ENCODE assay signal across 9 mouse cellular contexts in the genomic region with DNA sequence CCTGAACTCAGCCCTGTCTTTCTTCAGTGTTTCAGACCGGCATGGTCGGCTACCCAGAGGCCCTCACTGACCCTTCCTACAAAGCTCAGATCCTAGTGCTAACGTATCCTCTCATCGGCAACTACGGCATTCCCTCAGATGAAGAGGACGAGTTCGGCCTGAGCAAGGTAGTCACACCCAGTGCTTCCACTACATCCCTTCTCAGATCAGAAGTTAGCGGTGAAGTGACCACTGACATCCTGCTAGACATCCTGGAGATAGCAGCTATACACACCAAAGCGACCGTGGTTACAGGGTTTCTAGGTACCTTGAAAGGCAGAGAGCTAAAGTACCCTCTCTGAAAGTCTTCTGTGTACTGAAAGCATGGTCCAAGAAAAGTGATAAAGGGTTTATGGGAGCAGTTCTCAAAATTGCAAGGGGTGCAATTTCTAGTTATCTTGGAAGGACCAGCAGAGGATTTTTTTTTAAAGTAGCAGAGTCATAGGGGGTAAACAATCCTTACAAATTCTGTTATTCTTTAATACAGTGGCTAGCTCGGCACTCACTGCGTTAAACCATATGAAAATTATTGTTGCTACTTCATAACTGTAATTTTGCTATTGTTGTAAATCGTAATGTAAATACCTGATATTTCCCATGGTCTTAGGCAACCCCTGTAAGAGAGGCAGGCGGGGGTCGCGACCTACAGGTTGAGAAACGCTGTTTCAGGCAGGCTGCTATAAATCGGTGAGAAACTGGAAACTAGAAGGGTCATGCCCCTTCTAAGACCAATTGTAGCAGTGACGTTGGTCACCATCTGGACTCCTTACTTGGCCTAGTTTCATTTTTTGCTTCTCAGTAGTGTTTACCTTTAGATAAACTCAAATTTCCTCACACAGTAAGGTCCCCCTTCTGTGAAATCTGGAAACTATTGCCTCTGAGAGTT. TPM values are rescaled to one million over a fixed set of nuclear protein-coding genes. Genes with fewer than 3 reads are reported as not detected.
A peak's percentile ranks its signal among the peaks of the same experiment; 100 is the strongest.
DNase-seq lines count a peak whose midpoint lies in the region; ATAC-seq lines count a peak whose summit lies in the region.
"Had no signal": no experiment of that assay in that cellular context is flagged by ENCODE, and none has a peak within 500 bp of the region (broad histone marks: within the 10 kb centered on the region; RNA-seq: fewer than 3 reads in every experiment).

No protein-coding gene starts in this region.

- peaks cover 10% of the 10 kb centered on the region for H3K4me1 ChIP-seq in neural tube, embryonic 11.5 days (ENCODE audit: control insufficient read depth, insufficient read depth, low read length)
- H3K4me1 ChIP-seq in embryonic facial prominence, embryonic 10.5 days = peaks cover 29% of the 10 kb centered on the region
- peaks cover 18% of the 10 kb centered on the region for H3K4me1 ChIP-seq in midbrain, embryonic 13.5 days (replicated peaks)

- H3K9me3 ChIP-seq in neural tube, embryonic 11.5 days (ENCODE audit: control insufficient read depth, low read length) = no peaks in the 10 kb centered on the region
- H3K9me3 ChIP-seq in embryonic facial prominence, embryonic 10.5 days = no peaks in the 10 kb centered on the region
- no peaks in the 10 kb centered on the region for H3K9me3 ChIP-seq in midbrain, embryonic 13.5 days

- peak; percentile 20; the same call in 1 of the 2 replicates for ATAC-seq in neural tube, embryonic 11.5 days (ENCODE audit: insufficient read depth, low FRiP score, low TSS enrichment)
- ATAC-seq in midbrain, embryonic 13.5 days = no peak

- H3K27ac ChIP-seq in neural tube, embryonic 11.5 days (ENCODE audit: low read depth, low read length) = peak overlapping the region; percentile 23; the same call in 1 of the 2 replicates
- H3K27ac ChIP-seq in embryonic facial prominence, embryonic 10.5 days (replicated peaks) = peak overlapping the region; percentile 94
- peak overlapping the region; percentile 69 for H3K27ac ChIP-seq in midbrain, embryonic 13.5 days

- peak overlapping the region; percentile 90 for H3K4me2 ChIP-seq in neural tube, embryonic 11.5 days (ENCODE audit: low read depth)
- peak overlapping the region; percentile 79 for H3K4me2 ChIP-seq in midbrain, embryonic 13.5 days (replicated peaks)

- intact Hi-C loops in left cerebral cortex, postnatal 10 days (cut with DNase I) = no loop called here

- no peaks in the 10 kb centered on the region for H3K27me3 ChIP-seq in neural tube, embryonic 11.5 days (ENCODE audit: control insufficient read depth, insufficient read depth, low read length)
- no peaks in the 10 kb centered on the region for H3K27me3 ChIP-seq in embryonic facial prominence, embryonic 10.5 days (replicated peaks; ENCODE audit: low read depth, poor library complexity, severe bottlenecking)
- no peaks in the 10 kb centered on the region for H3K27me3 ChIP-seq in midbrain, embryonic 13.5 days

- no peak for DNase-seq in neural tube, embryonic 11.5 days (ENCODE audit: low spot score)
- DNase-seq in neural tube, embryonic 10.5 days (ENCODE audit: extremely low spot score, low spot score) = no peak
- DNase-seq in embryonic facial prominence, embryonic 10.5 days (ENCODE audit: low spot score) = peak; percentile 21
- peak; percentile 16 for DNase-seq in hindlimb bud, embryonic 11.5 days (ENCODE audit: extremely low spot score, low read depth, low spot score)
- DNase-seq in left cerebral cortex, postnatal 10 days (ENCODE audit: extremely low spot score in 1 of 2, low spot score in 2 of 2) = no peak
- no peak for DNase-seq in T-cell, adult 2 months (ENCODE audit: low spot score)
- DNase-seq in right cerebral cortex, postnatal 14 days = no peak

- WGBS in neural tube, embryonic 11.5 days = 16% methylated on average over 19 of the region's 19 CpGs
- WGBS in embryonic facial prominence, embryonic 10.5 days = 19% methylated on average over 19 of the region's 19 CpGs
- 24% methylated on average over 19 of the region's 19 CpGs for WGBS in midbrain, embryonic 13.5 days

- peaks cover 4% of the 10 kb centered on the region for H3K36me3 ChIP-seq in neural tube, embryonic 11.5 days (ENCODE audit: control insufficient read depth, insufficient read depth, low read length)
- H3K36me3 ChIP-seq in embryonic facial prominence, embryonic 10.5 days (replicated peaks) = peaks cover 40% of the 10 kb centered on the region
- H3K36me3 ChIP-seq in midbrain, embryonic 13.5 days = peaks cover 41% of the 10 kb centered on the region

- H3K4me3 ChIP-seq in neural tube, embryonic 11.5 days (ENCODE audit: low read depth, low read length) = peak overlapping the region; percentile 67
- H3K4me3 ChIP-seq in embryonic facial prominence, embryonic 10.5 days = peak overlapping the region; percentile 76
- H3K4me3 ChIP-seq in midbrain, embryonic 13.5 days (replicated peaks) = peak overlapping the region; percentile 56

- peak overlapping the region; percentile 85 for H3K9ac ChIP-seq in neural tube, embryonic 11.5 days (ENCODE audit: low read length)
- H3K9ac ChIP-seq in midbrain, embryonic 13.5 days (replicated peaks) = peak overlapping the region; percentile 77

RNA-seq across cellular contexts. Expression of a gene that starts 0.9 kb away (rescaled TPM):
- polyA plus RNA-seq in neural tube, embryonic 11.5 days (2014; fragmentation: Nextera tagmentation; extraction: Ambion mirVana) = 27.9 and 28.2 TPM in 2 replicates
- polyA plus RNA-seq in embryonic facial prominence, embryonic 10.5 days (2016; fragmentation: Nextera tagmentation; extraction: Ambion mirVana) = 64.6 and 71.3 TPM in 2 replicates
- polyA plus RNA-seq in midbrain, embryonic 13.5 days (2015; fragmentation: Nextera tagmentation; extraction: Ambion mirVana) = 16.1 and 19.1 TPM in 2 replicates
- 10 to 100 TPM; 21.5 to 25.4 TPM for total RNA-seq in left cerebral cortex, postnatal 10 days (2021)

RNA-seq across cellular contexts. Expression of a gene that starts 6.8 kb away (rescaled TPM):
- polyA plus RNA-seq in neural tube, embryonic 11.5 days (2014; fragmentation: Nextera tagmentation; extraction: Ambion mirVana) = 9.3 and 9.7 TPM in 2 replicates
- polyA plus RNA-seq in embryonic facial prominence, embryonic 10.5 days (2016; fragmentation: Nextera tagmentation; extraction: Ambion mirVana) = 9.9 and 12.2 TPM in 2 replicates
- polyA plus RNA-seq in midbrain, embryonic 13.5 days (2015; fragmentation: Nextera tagmentation; extraction: Ambion mirVana) = 17.3 and 19.3 TPM in 2 replicates
- 10 to 100 TPM; 15.3 to 16.5 TPM for total RNA-seq in left cerebral cortex, postnatal 10 days (2021)

RNA-seq across cellular contexts. Expression of a gene that starts 7.4 kb away (rescaled TPM):
- 95.1 and 98.5 TPM in 2 replicates for polyA plus RNA-seq in neural tube, embryonic 11.5 days (2014; fragmentation: Nextera tagmentation; extraction: Ambion mirVana)
- 60.2 and 64.8 TPM in 2 replicates for polyA plus RNA-seq in embryonic facial prominence, embryonic 10.5 days (2016; fragmentation: Nextera tagmentation; extraction: Ambion mirVana)
- 156 and 160 TPM in 2 replicates for polyA plus RNA-seq in midbrain, embryonic 13.5 days (2015; fragmentation: Nextera tagmentation; extraction: Ambion mirVana)
- 10 to 100 TPM; 72.4 to 77.2 TPM for total RNA-seq in left cerebral cortex, postnatal 10 days (2021)

RNA-seq across cellular contexts. Expression of a gene that starts 50.6 kb away (rescaled TPM):
- polyA plus RNA-seq in neural tube, embryonic 11.5 days (2014; fragmentation: Nextera tagmentation; extraction: Ambion mirVana) = not detected in 2 replicates
- not detected in 2 replicates for polyA plus RNA-seq in embryonic facial prominence, embryonic 10.5 days (2016; fragmentation: Nextera tagmentation; extraction: Ambion mirVana)
- polyA plus RNA-seq in midbrain, embryonic 13.5 days (2015; fragmentation: Nextera tagmentation; extraction: Ambion mirVana) = not detected in 2 replicates
- not detected for total RNA-seq in left cerebral cortex, postnatal 10 days (2021)
- total RNA-seq: hematopoietic stem cell, adult 5-6 weeks had no signal

RNA-seq across cellular contexts. Expression of a gene that starts 52.6 kb away (rescaled TPM):
- polyA plus RNA-seq in neural tube, embryonic 11.5 days (2014; fragmentation: Nextera tagmentation; extraction: Ambion mirVana) = 8.1 and 9.2 TPM in 2 replicates
- polyA plus RNA-seq in embryonic facial prominence, embryonic 10.5 days (2016; fragmentation: Nextera tagmentation; extraction: Ambion mirVana) = 0.59 and 0.85 TPM in 2 replicates
- polyA plus RNA-seq in midbrain, embryonic 13.5 days (2015; fragmentation: Nextera tagmentation; extraction: Ambion mirVana) = 15.9 and 16.8 TPM in 2 replicates
- 100 to 1,000 TPM; 101 to 118 TPM for total RNA-seq in left cerebral cortex, postnatal 10 days (2021)
- total RNA-seq: hematopoietic stem cell, adult 5-6 weeks had no signal

Comparison
In these comparisons a context has a peak if more than half of its experiments do, and no peak if none do; other contexts are left out.
1. DNase-seq: peak in embryonic facial prominence, embryonic 10.5 days (single experiment) and hindlimb bud, embryonic 11.5 days (single experiment); none in neural tube, embryonic 11.5 days (single experiment), neural tube, embryonic 10.5 days (single experiment), left cerebral cortex, postnatal 10 days (0 of 2), T-cell, adult 2 months (single experiment) and right cerebral cortex, postnatal 14 days (single experiment).
2. H3K27ac ChIP-seq: peak in every context shown above with its lines; median percentile 94 in embryonic facial prominence, embryonic 10.5 days; 69 in midbrain, embryonic 13.5 days; 23 in neural tube, embryonic 11.5 days.
3. Peak in every context shown above with its lines, with median percentiles within 50 percentile points of each other: H3K4me3 ChIP-seq.